Mouse (Mus musculus): Measurements from ENCODE around the gene Ncoa3. TPM values are rescaled to one million over a fixed set of nuclear protein-coding genes. Genes with fewer than 3 reads are reported as not detected.

Gene Ncoa3
- total RNA-seq, 1 experiment, result 83.4 TPM

GRCm38 (mm10) chr2:166088991-166089390 lies 96.6 kb downstream of the Ncoa3 start:
- no peak for TF ChIP-seq MAFK (IDR thresholded peaks at IDR 0.05; ENCODE audit: insufficient read depth, low read depth, low read length)
- TF ChIP-seq HCFC1 (IDR thresholded peaks at IDR 0.05; ENCODE audit: borderline replicate concordance, insufficient read depth, low read length), result no peak
- Histone ChIP-seq H3K4me3 (ENCODE audit: insufficient read depth in 1 of 2, low read depth in 1 of 2, low read length in 2 of 2, poor library complexity in 1 of 2, severe bottlenecking in 1 of 2) (no peak overlapping the region), H3K9me3 (ENCODE audit: control insufficient read depth, insufficient read depth, low read depth, low read length) (no peaks in the 10 kb centered on the region), H3K36me3 (ENCODE audit: control insufficient read depth, insufficient read depth, low read length, poor library complexity, severe bottlenecking) (peaks cover 58% of the 10 kb centered on the region), H3K9ac (ENCODE audit: insufficient read depth, low read depth, low read length, poor library complexity, severe bottlenecking) (no peak overlapping the region), H3K4me1 (ENCODE audit: control insufficient read depth in 2 of 2, insufficient read depth in 2 of 2, low read length in 2 of 2, poor library complexity in 1 of 2) (peaks cover 2 to 4% of the 10 kb centered on the region in 2 experiments; a peak in 1 of 4 replicates), H3K27ac (ENCODE audit: insufficient read depth, low read depth, low read length, poor library complexity, severe bottlenecking) (no peak overlapping the region)
- in situ Hi-C loops (cut with MboI; ENCODE audit: low sequenced_read_pairs in 2 of 2, unreplicated experiment in 2 of 2), result loop anchor here in 1 of 2 experiments (5.0 kb wide), 1 partner anchor 468 kb away; no protein-coding TSS in a partner anchor
- no peak for DNase-seq (ENCODE audit: low read depth, low spot score)

GRCm38 (mm10) chr2:166090131-166090581 lies 97.7 kb downstream of the Ncoa3 start:
- TF ChIP-seq ZC3H11A (IDR thresholded peaks at IDR 0.05; ENCODE audit: borderline replicate concordance, low read depth, low read length) (no peak), ZNF384 (IDR thresholded peaks at IDR 0.05; ENCODE audit: low read depth, low read length) (no peak), MAFK (IDR thresholded peaks at IDR 0.05; ENCODE audit: insufficient read depth, low read depth, low read length) (no peak), CHD2 (IDR thresholded peaks at IDR 0.05; ENCODE audit: low read depth, low read length) (no peak), HCFC1 (IDR thresholded peaks at IDR 0.05; ENCODE audit: borderline replicate concordance, insufficient read depth, low read length) (no peak)
- in situ Hi-C loops (cut with MboI; ENCODE audit: low sequenced_read_pairs in 2 of 2, unreplicated experiment in 2 of 2), result loop anchor here in 1 of 2 experiments (10.0 kb wide), 1 partner anchor 465 kb away; no protein-coding TSS in a partner anchor
- no peak for DNase-seq (ENCODE audit: low read depth, low spot score)
- H3K4me3 ChIP-seq (ENCODE audit: insufficient read depth in 1 of 2, low read depth in 1 of 2, low read length in 2 of 2, poor library complexity in 1 of 2, severe bottlenecking in 1 of 2), result no peak overlapping the region
- no peaks in the 10 kb centered on the region for H3K9me3 ChIP-seq (ENCODE audit: control insufficient read depth, insufficient read depth, low read depth, low read length)
- peaks cover 61% of the 10 kb centered on the region for H3K36me3 ChIP-seq (ENCODE audit: control insufficient read depth, insufficient read depth, low read length, poor library complexity, severe bottlenecking)
- H3K9ac ChIP-seq (ENCODE audit: insufficient read depth, low read depth, low read length, poor library complexity, severe bottlenecking), result no peak overlapping the region
- H3K4me1 ChIP-seq (ENCODE audit: control insufficient read depth in 2 of 2, insufficient read depth in 2 of 2, low read length in 2 of 2, poor library complexity in 1 of 2), result peaks cover 2 to 4% of the 10 kb centered on the region in 2 experiments; a peak in 1 of 4 replicates
- no peak overlapping the region for H3K27ac ChIP-seq (ENCODE audit: insufficient read depth, low read depth, low read length, poor library complexity, severe bottlenecking)

- peaks cover 48% of the 10 kb centered on the region for H3K36me3 ChIP-seq (ENCODE audit: control insufficient read depth, insufficient read depth, low read length, poor library complexity, severe bottlenecking)
- TF ChIP-seq MAFK (IDR thresholded peaks at IDR 0.05; ENCODE audit: insufficient read depth, low read depth, low read length), result no peak
- no peak for TF ChIP-seq CHD2 (IDR thresholded peaks at IDR 0.05; ENCODE audit: low read depth, low read length)
- TF ChIP-seq HCFC1 (IDR thresholded peaks at IDR 0.05; ENCODE audit: borderline replicate concordance, insufficient read depth, low read length), result no peak
- TF ChIP-seq ZC3H11A (IDR thresholded peaks at IDR 0.05; ENCODE audit: borderline replicate concordance, low read depth, low read length), result no peak
- no peak for TF ChIP-seq ZNF384 (IDR thresholded peaks at IDR 0.05; ENCODE audit: low read depth, low read length)
- in situ Hi-C loops (cut with MboI; ENCODE audit: low sequenced_read_pairs in 2 of 2, unreplicated experiment in 2 of 2), result loop anchor here in 1 of 2 experiments (10.0 kb wide), 1 partner anchor 463 kb away; no protein-coding TSS in a partner anchor
Observed at GRCm38 (mm10) chr2:166091599-166091998, 99.2 kb downstream of the Ncoa3 start.

GRCm38 (mm10) chr2:166092412-166092811 lies 100.0 kb downstream of the Ncoa3 start:
- DNase-seq (ENCODE audit: low read depth, low spot score), result no peak

More at GRCm38 (mm10) chr2:166091599-166091998, 99.2 kb downstream of the Ncoa3 start:
- no peaks in the 10 kb centered on the region for H3K4me1 ChIP-seq (ENCODE audit: control insufficient read depth in 2 of 2, insufficient read depth in 2 of 2, low read length in 2 of 2, poor library complexity in 1 of 2)
- H3K4me3 ChIP-seq (ENCODE audit: insufficient read depth in 1 of 2, low read depth in 1 of 2, low read length in 2 of 2, poor library complexity in 1 of 2, severe bottlenecking in 1 of 2), result no peak overlapping the region
- no peak for DNase-seq (ENCODE audit: low read depth, low spot score)
- no peaks in the 10 kb centered on the region for H3K9me3 ChIP-seq (ENCODE audit: control insufficient read depth, insufficient read depth, low read depth, low read length)
- H3K27ac ChIP-seq (ENCODE audit: insufficient read depth, low read depth, low read length, poor library complexity, severe bottlenecking), result no peak overlapping the region
- H3K9ac ChIP-seq (ENCODE audit: insufficient read depth, low read depth, low read length, poor library complexity, severe bottlenecking), result no peak overlapping the region

More at GRCm38 (mm10) chr2:166092412-166092811, 100.0 kb downstream of the Ncoa3 start:
- Histone ChIP-seq H3K4me3 (ENCODE audit: insufficient read depth in 1 of 2, low read depth in 1 of 2, low read length in 2 of 2, poor library complexity in 1 of 2, severe bottlenecking in 1 of 2) (no peak overlapping the region), H3K36me3 (ENCODE audit: control insufficient read depth, insufficient read depth, low read length, poor library complexity, severe bottlenecking) (peaks cover 42% of the 10 kb centered on the region), H3K27ac (ENCODE audit: insufficient read depth, low read depth, low read length, poor library complexity, severe bottlenecking) (no peak overlapping the region), H3K9me3 (ENCODE audit: control insufficient read depth, insufficient read depth, low read depth, low read length) (no peaks in the 10 kb centered on the region), H3K4me1 (ENCODE audit: control insufficient read depth in 2 of 2, insufficient read depth in 2 of 2, low read length in 2 of 2, poor library complexity in 1 of 2) (no peaks in the 10 kb centered on the region), H3K9ac (ENCODE audit: insufficient read depth, low read depth, low read length, poor library complexity, severe bottlenecking) (no peak overlapping the region)
- in situ Hi-C loops (cut with MboI; ENCODE audit: low sequenced_read_pairs in 2 of 2, unreplicated experiment in 2 of 2), result loop anchor here in 1 of 2 experiments (10.0 kb wide), 1 partner anchor 462 kb away; no protein-coding TSS in a partner anchor
- TF ChIP-seq ZNF384 (IDR thresholded peaks at IDR 0.05; ENCODE audit: low read depth, low read length) (no peak), MAFK (IDR thresholded peaks at IDR 0.05; ENCODE audit: insufficient read depth, low read depth, low read length) (no peak), HCFC1 (IDR thresholded peaks at IDR 0.05; ENCODE audit: borderline replicate concordance, insufficient read depth, low read length) (no peak), CHD2 (IDR thresholded peaks at IDR 0.05; ENCODE audit: low read depth, low read length) (no peak), ZC3H11A (IDR thresholded peaks at IDR 0.05; ENCODE audit: borderline replicate concordance, low read depth, low read length) (no peak)

Data from ES-E14 (cell line).